Mouse (Mus musculus) brain, adult 2 months (tissue): ENCODE data around the gene Il1b.

Experiments
- DNase-seq: peaks from one replicate; pipeline ENCODE4 v3.0.0; 2011; ENCODE audit warnings: low read depth, low spot score

Il1b gene

GRCm38 (mm10) chr2:129368795-129369194 lies 2.1 kb downstream of the Il1b start:
- no peak for DNase-seq

GRCm38 (mm10) chr2:129368106-129368505 lies 2.8 kb downstream of the Il1b start:
- no peak for DNase-seq

- peak; percentile 52 for DNase-seq
Measured at GRCm38 (mm10) chr2:129367246-129367645, 3.7 kb downstream of the Il1b start.

GRCm38 (mm10) chr2:129360975-129361560 lies 9.9 kb downstream of the Il1b start:
- peak; percentile 60 for DNase-seq

GRCm38 (mm10) chr2:129360197-129360596 lies 10.7 kb downstream of the Il1b start:
- DNase-seq: peak; percentile 92

- no peak for DNase-seq
Measured at GRCm38 (mm10) chr2:129338138-129338621, 32.8 kb downstream of the Il1b start.

- DNase-seq: peak; percentile 5
Measured at GRCm38 (mm10) chr2:129333471-129333870, 37.5 kb downstream of the Il1b start.

- DNase-seq: no peak
Measured at GRCm38 (mm10) chr2:129330540-129330939, 40.4 kb downstream of the Il1b start.

- no peak for DNase-seq
Measured at GRCm38 (mm10) chr2:129330024-129330423, 40.9 kb downstream of the Il1b start.

GRCm38 (mm10) chr2:129328238-129328637 lies 42.7 kb downstream of the Il1b start:
- no peak for DNase-seq

GRCm38 (mm10) chr2:129324216-129324615 lies 46.7 kb downstream of the Il1b start:
- DNase-seq: no peak

- DNase-seq: peak; percentile 83
Measured at GRCm38 (mm10) chr2:129322117-129322635, 48.8 kb downstream of the Il1b start.

GRCm38 (mm10) chr2:129320033-129320605 lies 50.8 kb downstream of the Il1b start:
- peak; percentile 59 for DNase-seq

- DNase-seq: no peak
Measured at GRCm38 (mm10) chr2:129315831-129316230, 55.1 kb downstream of the Il1b start.

GRCm38 (mm10) chr2:129314880-129315279 lies 56.1 kb downstream of the Il1b start:
- DNase-seq: no peak
